Mouse (Mus musculus): ENCODE measurements around the gene Ralgps1. TPM values are rescaled to one million over a fixed set of nuclear protein-coding genes. Genes with fewer than 3 reads are reported as not detected.

The Ralgps1 gene
- polyA plus RNA-seq, 1 experiment: 5.9 TPM

DNA sequence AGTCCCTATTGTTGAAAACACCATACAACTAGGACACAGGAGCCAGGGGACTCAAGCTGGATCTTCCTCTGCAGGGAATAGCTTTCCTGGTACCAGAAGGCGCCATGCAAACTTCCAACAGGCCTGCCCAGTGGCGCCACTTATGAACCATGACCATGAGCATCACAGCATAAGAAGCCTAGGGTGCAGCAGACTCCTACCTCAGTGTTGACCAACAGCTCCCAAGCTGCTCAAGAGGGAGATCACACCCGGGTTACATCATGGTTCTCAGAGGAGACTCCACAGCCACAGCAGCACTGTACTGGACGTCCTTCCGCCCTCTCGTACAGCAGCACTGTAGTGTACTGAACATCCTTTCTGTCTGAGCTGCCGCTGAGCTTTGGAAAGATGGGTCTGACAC, 188.0 kb downstream of the Ralgps1 start:
- WGBS: 92% methylated on average over 7 of the region's 7 CpGs
- no peak for TF ChIP-seq POLR2A (IDR thresholded peaks at IDR 0.05; ENCODE audit: borderline replicate concordance, extremely low read depth, low read depth, low read length)
- no peak for TF ChIP-seq CTCF (IDR thresholded peaks at IDR 0.05; ENCODE audit: insufficient read depth, low read length)
- H3K4me3 ChIP-seq (replicated peaks; ENCODE audit: extremely low read depth, low read depth, low read length): no peak overlapping the region
- H3K4me1 ChIP-seq (ENCODE audit: control insufficient read depth, insufficient read depth, low read length): no peaks in the 10 kb centered on the region
- DNase-seq: no peak

DNA sequence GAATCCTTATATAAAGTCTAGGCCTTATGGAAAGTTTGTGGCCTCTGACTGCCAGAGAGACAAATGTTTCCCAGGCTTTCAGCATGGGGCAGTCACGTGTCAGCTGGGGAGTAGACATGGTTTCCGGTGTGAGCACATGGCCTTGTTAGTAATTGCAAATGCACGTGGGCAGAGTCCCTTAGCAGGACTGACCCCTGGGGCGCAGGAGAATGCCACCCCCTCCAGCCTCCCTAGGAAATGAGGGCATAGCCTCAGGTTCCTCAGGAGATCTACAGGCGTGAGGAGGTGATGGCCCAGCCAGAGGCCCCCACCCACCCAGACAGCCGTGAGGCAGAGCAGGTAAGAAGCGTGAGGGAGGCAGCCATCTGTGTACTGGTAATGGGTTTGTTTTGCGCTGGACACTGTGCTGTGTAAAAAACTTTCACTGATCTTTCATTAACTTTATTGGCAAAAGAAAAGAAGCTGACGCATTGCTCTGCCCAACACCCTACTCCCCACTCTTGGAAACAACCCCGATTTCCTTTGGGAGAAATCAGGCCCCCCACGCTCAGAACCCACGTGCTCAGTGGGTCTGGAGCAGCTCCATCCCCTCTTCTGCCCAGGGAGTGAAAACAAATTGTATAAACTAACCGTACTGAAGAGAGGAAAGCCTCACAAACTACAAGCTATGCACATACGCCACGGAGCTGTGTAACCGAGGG, 191.2 kb downstream of the Ralgps1 start:
- Histone ChIP-seq H3K4me1 (ENCODE audit: control insufficient read depth, insufficient read depth, low read length) (no peaks in the 10 kb centered on the region), H3K4me3 (replicated peaks; ENCODE audit: extremely low read depth, low read depth, low read length) (no peak overlapping the region)
- DNase-seq: no peak
- 63% methylated on average over 16 of the region's 16 CpGs for WGBS
- TF ChIP-seq CTCF (IDR thresholded peaks at IDR 0.05; ENCODE audit: insufficient read depth, low read length): no peak
- TF ChIP-seq POLR2A (IDR thresholded peaks at IDR 0.05; ENCODE audit: borderline replicate concordance, extremely low read depth, low read depth, low read length): no peak

DNA sequence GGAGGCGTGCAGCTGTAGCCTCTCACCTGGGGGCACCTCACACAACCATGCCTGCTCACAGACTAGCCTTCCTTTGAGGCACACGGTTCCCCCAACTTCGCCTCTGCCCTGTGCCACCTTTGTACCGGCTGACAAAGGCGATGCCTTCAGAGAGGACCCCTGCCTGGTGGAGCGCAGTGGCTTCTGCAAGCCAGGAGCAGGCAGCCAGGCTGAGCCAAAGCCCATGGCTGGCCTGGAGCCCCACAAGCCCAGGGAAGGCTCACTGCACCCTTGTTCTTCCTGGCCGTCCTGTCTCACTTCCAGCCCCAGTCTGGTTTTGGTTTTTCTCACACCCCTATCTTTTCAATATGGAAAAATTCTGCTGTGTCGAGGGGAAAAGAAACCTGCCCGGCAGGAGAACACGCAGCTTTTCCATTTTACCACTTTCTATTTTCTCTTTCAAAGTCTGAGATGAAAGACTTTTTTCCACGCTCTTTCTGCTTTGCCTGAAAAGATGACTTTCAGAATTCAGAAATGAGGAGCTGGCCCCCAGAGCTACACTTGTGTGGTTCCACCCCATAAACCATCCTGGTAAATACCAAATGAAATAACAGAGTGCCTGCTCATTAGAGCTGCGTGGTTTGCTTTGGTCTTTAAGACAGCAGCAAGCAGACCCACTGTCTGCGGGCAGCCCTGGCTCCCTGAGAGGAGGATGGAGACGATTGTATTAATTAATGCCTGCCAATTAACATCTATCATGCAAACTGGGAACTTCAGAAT, 191.9 kb downstream of the Ralgps1 start:
- WGBS: 83% methylated on average over 14 of the region's 14 CpGs
- DNase-seq: no peak
- H3K4me1 ChIP-seq (ENCODE audit: control insufficient read depth, insufficient read depth, low read length): no peaks in the 10 kb centered on the region
- no peak overlapping the region for H3K4me3 ChIP-seq (replicated peaks; ENCODE audit: extremely low read depth, low read depth, low read length)
- TF ChIP-seq CTCF (IDR thresholded peaks at IDR 0.05; ENCODE audit: insufficient read depth, low read length) (no peak), POLR2A (IDR thresholded peaks at IDR 0.05; ENCODE audit: borderline replicate concordance, extremely low read depth, low read depth, low read length) (no peak)

DNA sequence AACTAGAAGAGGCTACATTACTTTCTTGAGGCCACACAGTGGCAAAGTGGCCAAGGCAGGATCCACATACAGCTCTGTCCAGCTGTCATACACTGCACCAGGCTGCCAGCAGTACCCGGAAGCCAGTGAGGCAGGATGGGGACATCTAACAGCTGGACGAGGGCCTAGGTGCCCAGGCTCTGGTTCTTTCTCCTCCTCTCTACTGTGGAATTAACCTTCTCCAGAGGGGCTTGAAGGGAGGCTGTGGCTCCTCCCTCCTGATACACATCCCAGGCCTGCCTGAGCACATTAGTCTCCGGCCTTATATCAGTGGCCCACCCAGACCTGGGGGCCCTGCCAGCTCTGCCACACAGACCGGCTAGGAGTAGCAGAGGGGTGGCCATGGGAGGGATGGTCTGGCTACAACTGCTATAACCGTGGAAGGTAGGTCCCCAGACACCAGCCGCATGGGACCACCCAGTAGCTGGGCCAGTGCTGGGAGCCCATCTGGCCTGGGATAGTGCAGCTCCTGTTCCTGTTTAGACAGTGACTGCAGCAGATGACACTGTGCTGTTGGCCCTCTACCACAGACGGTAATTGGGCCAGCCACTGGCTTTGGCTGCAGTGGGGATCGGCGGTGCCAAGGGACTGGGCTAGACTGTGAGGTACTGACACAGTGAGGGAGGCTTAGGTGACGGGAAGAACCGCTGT, 192.9 kb downstream of the Ralgps1 start:
- TF ChIP-seq POLR2A (IDR thresholded peaks at IDR 0.05; ENCODE audit: borderline replicate concordance, extremely low read depth, low read depth, low read length) (no peak), CTCF (IDR thresholded peaks at IDR 0.05; ENCODE audit: insufficient read depth, low read length) (no peak)
- 71% methylated on average over 11 of the region's 11 CpGs for WGBS
- no peak for DNase-seq

DNA sequence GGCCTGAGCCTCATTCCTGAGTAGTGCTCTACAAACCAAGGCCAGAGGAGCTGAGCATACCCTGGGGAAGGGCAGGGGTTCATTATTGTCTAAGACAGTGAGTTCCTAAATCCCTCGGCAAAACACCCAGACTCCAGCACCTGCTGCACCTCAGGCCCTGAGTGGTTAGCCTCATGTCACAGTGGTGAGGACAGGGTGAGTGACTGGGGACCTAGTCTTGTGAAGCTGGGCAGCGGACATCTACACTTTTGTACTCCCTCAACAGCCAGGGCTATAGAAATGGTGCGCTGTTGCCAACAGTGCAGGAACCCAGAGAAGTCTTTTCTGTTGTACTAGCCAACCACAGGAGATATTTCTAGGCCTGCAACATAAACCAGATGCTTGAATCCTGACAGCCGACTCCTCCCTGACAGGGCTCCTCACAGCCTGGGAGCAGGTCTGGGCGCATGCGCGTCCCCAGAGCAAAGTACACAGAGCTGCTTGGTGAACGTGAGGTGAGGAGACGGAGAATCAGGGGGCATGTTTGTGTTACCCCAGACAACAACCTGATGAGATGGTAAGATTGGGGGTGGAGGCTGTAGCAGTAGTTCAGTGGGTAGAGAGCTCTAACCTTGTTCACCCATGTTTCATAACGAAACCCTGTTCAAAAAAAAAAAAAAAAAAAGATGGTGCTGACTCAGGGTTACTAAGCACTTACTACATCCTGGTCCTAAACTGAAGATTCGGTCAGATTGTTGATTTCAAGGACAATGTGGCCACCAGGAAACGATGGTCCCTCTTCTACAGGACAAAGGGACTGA, 193.6 kb downstream of the Ralgps1 start:
- H3K4me3 ChIP-seq (replicated peaks; ENCODE audit: extremely low read depth, low read depth, low read length): no peak overlapping the region
- no peak for DNase-seq
- WGBS: 76% methylated on average over 12 of the region's 12 CpGs

More for the DNA sequence above, 192.9 kb downstream of the Ralgps1 start:
- Histone ChIP-seq H3K4me1 (ENCODE audit: control insufficient read depth, insufficient read depth, low read length) (no peaks in the 10 kb centered on the region), H3K4me3 (replicated peaks; ENCODE audit: extremely low read depth, low read depth, low read length) (no peak overlapping the region)

DNA sequence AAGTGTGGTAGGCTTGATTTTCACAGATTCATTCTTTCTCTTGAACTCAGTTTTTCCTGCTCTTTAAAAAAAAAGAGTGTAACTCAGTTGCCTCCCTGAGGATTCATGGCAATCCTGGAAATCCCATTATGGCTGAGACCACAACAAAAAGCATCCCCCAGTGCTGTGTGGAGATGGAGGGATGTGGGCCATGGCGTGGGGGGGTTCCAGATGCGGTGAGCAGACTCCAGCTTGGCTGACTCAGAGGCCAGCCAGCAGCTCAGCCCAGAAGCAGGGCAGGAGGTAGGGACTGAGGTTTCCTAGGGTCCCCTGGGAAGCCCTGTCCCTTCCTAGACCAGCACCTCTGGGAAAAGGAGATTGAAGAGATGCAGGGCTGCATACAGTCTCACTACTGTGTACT, 194.4 kb downstream of the Ralgps1 start:
- DNase-seq: no peak
- TF ChIP-seq POLR2A (IDR thresholded peaks at IDR 0.05; ENCODE audit: borderline replicate concordance, extremely low read depth, low read depth, low read length) (no peak), CTCF (IDR thresholded peaks at IDR 0.05; ENCODE audit: insufficient read depth, low read length) (no peak)
- WGBS: 77% methylated on average over 2 of the region's 2 CpGs
- no peak overlapping the region for H3K4me3 ChIP-seq (replicated peaks; ENCODE audit: extremely low read depth, low read depth, low read length)
- no peaks in the 10 kb centered on the region for H3K4me1 ChIP-seq (ENCODE audit: control insufficient read depth, insufficient read depth, low read length)

More for the DNA sequence above, 193.6 kb downstream of the Ralgps1 start:
- no peaks in the 10 kb centered on the region for H3K4me1 ChIP-seq (ENCODE audit: control insufficient read depth, insufficient read depth, low read length)
- TF ChIP-seq POLR2A (IDR thresholded peaks at IDR 0.05; ENCODE audit: borderline replicate concordance, extremely low read depth, low read depth, low read length) (no peak), CTCF (IDR thresholded peaks at IDR 0.05; ENCODE audit: insufficient read depth, low read length) (no peak)

DNA sequence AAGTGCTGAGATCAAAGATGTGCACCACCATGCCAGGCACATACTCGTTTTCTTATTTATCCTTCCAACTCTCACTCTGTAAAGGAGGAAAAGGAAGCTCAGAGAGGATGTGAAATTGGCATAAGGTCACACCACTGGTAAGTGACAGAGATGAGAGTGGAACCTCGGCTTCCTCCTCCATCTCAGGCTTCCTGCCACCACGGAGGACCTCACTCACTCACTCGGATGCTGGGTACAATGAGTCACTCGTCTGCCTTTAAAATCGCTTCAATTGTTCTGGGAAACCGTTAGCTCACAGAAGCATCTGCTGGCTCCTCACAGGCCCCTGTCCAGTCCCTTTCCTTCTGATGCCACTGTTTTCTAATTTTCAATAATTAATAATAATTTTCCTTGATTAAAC, 194.8 kb downstream of the Ralgps1 start:
- no peak for TF ChIP-seq POLR2A (IDR thresholded peaks at IDR 0.05; ENCODE audit: borderline replicate concordance, extremely low read depth, low read depth, low read length)
- no peak for TF ChIP-seq CTCF (IDR thresholded peaks at IDR 0.05; ENCODE audit: insufficient read depth, low read length)
- Histone ChIP-seq H3K4me1 (ENCODE audit: control insufficient read depth, insufficient read depth, low read length) (no peaks in the 10 kb centered on the region), H3K4me3 (replicated peaks; ENCODE audit: extremely low read depth, low read depth, low read length) (no peak overlapping the region)
- DNase-seq: no peak
- 35% methylated on average over 7 of the region's 7 CpGs for WGBS

DNA sequence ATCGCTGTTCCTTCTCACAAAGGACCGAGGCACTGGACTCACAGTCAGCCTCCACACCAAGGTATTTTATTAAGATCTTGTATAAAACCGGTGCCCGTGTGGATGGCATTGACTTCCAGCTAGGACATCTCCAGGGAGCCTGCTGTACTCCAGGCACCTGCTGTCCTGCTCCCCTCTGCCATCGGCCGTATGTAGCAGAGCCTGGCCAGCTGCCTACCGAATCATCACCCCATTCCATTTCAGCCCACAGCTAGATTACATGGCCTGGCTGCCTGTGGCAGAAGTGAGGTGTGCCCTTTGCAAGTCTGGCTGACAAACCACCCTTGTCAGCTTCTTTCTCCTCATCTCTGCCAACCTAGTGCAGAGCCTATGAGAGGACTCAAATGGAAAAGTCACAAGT, 197.6 kb downstream of the Ralgps1 start:
- WGBS: 93% methylated on average over 7 of the region's 7 CpGs
- no peaks in the 10 kb centered on the region for H3K4me1 ChIP-seq (ENCODE audit: control insufficient read depth, insufficient read depth, low read length)
- no peak for DNase-seq
- no peak overlapping the region for H3K4me3 ChIP-seq (replicated peaks; ENCODE audit: extremely low read depth, low read depth, low read length)
- no peak for TF ChIP-seq POLR2A (IDR thresholded peaks at IDR 0.05; ENCODE audit: borderline replicate concordance, extremely low read depth, low read depth, low read length)
- TF ChIP-seq CTCF (IDR thresholded peaks at IDR 0.05; ENCODE audit: insufficient read depth, low read length): no peak

DNA sequence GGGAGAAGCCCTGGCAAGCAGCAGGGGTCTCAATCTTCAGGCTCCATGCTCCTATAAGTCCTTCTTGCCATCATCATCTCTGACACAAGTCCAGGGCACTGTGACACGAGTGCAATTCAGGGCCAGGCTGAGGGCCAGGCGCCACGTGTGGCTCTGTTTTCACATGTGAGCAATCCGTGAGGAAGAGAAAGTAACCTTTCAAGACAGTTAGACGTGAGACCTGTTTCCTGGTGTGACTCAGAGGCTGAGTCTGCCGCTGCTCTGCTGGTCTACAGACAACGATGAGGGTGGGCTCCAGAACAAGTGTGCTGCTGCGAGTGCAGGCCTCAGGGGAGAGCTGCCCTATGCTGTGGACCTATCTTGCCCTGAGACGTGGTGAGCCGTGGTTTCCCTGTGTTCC, 198.2 kb downstream of the Ralgps1 start:
- Histone ChIP-seq H3K4me3 (replicated peaks; ENCODE audit: extremely low read depth, low read depth, low read length) (no peak overlapping the region), H3K4me1 (ENCODE audit: control insufficient read depth, insufficient read depth, low read length) (no peaks in the 10 kb centered on the region)
- no peak for TF ChIP-seq CTCF (IDR thresholded peaks at IDR 0.05; ENCODE audit: insufficient read depth, low read length)
- TF ChIP-seq POLR2A (IDR thresholded peaks at IDR 0.05; ENCODE audit: borderline replicate concordance, extremely low read depth, low read depth, low read length): no peak
- 65% methylated on average over 10 of the region's 10 CpGs for WGBS
- DNase-seq: no peak

All from lung, adult 2 months (tissue).